Mouse (Mus musculus) right cerebral cortex, adult 2 months (tissue): ENCODE data around the gene Selenon.

Source experiments
- DNase-seq, 2 experiments: peaks; one replicate each; pipeline ENCODE4 v3.0.0; 2021 to 2022; ENCODE audit warnings: low spot score in 2 of 2

Gene Selenon

GRCm38 (mm10) chr4:134578407-134578806 lies 26.4 kb upstream of the Selenon start:
- DNase-seq = peak; percentile 46 to 50

- no peak for DNase-seq
Observed at GRCm38 (mm10) chr4:134577281-134577680, 25.3 kb upstream of the Selenon start.

DNA sequence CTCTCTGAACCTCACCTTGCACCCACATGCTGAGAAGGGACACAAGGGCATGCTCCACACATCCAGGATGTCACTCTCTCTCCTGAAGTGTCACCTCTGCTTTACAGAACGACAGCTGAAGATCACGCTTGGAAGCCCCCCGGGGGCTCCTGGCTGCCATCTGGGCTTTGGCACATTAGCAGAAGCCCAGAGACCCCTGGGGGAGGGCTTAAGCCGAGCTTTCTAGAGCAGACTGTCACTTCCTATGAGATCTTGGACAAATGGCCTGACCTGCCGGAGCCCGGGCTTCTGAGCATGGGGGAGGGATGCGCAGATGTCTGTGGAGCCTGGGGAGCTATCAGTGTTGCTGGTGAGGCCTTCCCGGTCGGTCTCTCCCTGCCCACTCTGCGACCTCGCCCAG lies 23.5 kb upstream of the Selenon start:
- DNase-seq = no peak

GRCm38 (mm10) chr4:134572449-134573300 lies 20.7 kb upstream of the Selenon start:
- DNase-seq = no peak

- no peak for DNase-seq
Observed at GRCm38 (mm10) chr4:134570704-134571451, 18.9 kb upstream of the Selenon start.

GRCm38 (mm10) chr4:134569831-134570230 lies 17.9 kb upstream of the Selenon start:
- no peak for DNase-seq

GRCm38 (mm10) chr4:134569205-134569604 lies 17.2 kb upstream of the Selenon start:
- no peak for DNase-seq

DNA sequence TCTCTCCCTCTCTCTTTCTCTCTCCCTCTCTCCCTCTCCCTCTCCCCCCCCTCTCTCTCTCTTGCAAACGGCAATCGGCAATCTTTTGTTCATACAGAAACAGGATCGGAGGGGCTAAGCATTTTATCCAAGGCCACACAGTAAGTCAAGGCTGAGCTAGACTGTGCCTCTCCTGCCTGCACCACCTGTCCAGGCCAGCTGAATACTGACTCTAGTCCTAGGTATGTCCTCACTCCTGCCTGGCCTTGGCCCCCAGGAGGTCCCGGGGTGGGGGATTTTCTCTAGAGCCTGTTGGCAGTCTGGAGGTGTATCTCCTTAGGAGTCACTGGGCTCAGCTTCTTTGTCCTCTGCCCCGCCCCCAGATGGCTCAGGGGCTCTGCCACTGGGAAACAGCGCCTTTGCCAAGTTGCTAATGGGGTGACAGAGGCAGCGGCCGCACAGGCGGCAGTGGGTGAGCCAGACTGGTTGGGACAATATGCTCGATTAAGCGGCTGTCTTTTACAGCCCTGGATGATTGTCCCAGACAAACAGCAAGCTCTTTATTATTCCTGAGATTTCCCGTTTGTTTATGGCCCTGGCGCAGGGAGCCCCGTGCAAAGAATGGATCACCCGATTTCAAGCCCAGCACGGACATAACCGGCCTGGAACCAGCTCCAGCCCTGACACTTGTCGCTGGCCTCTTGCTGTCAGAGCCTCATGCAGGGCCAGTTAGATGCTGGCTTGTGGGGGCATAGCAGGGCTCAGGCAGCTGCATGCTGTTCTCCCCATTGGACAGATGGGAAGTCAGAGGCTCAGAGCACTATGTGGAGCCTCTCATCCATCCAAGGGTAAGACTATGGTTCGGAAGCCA lies 15.6 kb upstream of the Selenon start:
- DNase-seq = no peak

GRCm38 (mm10) chr4:134564093-134564492 lies 12.1 kb upstream of the Selenon start:
- no peak for DNase-seq

DNA sequence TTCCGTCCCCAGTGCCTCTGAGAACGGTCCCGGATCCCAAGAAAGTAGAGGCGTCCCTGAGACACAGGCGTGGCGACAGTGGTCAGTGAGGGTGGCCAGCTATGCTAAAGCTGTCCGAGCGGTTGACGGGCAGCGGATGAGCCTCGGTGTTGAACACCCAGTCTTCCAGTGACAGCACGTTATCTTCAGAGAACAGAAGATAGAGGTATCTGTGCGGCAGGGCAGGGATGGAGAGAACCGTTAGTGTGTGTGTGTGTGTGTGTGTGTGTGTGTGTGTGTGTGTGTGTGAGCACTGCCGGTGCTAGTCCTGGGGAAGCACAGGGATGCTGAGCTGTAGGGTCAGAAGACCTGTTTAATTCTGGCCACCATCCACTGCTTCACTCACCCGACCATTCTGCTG lies 11.7 kb upstream of the Selenon start:
- no peak for DNase-seq

DNA sequence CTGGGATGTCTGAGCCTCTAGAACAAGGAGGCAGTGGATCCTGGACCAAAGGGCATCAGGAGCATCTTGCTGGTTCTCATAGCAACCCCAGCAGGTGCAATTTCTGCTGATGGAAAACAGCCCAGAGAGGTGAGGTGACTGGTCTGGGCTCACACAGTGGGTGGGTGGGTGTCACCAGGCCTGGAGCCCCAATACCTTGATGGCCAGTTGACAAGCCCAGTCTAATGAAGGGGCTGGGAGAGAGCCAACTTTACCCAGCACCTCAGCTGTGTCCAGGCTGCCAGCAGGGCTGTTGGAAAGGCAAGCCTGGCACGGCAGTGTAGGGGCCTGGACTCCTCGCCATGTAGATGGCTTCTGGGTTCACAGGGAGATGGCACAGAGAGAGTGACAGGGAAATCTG lies 10.0 kb upstream of the Selenon start:
- DNase-seq = no peak

DNA sequence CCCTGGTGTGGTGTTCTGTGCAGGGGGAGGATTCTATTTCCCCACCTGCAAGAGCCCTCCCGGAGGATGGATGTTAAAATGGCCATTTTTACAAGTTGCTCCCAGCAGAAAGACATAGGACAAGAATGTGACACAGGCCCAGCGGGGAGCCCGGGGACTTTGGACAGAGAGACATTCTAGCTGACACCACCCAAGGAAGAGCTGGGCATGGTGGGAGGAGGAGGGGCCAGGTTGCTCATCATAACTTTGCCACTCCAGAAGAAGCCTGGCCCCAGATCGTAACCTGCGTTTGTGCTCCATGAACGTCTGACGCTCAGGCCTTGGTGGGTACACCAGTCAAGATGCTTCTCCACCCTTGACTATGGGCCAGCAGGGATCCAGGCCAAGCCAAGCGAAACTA lies 8.7 kb upstream of the Selenon start:
- DNase-seq = no peak

DNA sequence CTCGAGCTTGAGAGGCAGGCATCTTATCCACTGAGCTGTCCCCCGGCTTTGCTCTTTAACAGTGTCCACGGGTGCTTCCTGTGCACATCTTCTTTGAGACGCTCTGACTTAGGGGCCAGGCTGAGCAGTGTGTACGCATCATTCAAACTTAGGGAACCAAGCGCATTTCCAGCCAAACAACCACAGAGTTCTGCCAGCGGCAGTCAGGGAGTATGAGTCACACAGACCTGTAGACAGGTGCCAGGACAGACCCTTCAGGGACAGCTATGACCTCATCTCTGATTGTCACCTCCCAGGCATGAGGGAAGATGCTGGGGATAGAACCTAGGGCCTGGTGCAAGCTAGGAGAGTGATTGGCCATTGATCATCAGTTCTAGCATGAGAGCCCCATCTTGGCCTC lies 7.2 kb upstream of the Selenon start:
- no peak for DNase-seq

DNA sequence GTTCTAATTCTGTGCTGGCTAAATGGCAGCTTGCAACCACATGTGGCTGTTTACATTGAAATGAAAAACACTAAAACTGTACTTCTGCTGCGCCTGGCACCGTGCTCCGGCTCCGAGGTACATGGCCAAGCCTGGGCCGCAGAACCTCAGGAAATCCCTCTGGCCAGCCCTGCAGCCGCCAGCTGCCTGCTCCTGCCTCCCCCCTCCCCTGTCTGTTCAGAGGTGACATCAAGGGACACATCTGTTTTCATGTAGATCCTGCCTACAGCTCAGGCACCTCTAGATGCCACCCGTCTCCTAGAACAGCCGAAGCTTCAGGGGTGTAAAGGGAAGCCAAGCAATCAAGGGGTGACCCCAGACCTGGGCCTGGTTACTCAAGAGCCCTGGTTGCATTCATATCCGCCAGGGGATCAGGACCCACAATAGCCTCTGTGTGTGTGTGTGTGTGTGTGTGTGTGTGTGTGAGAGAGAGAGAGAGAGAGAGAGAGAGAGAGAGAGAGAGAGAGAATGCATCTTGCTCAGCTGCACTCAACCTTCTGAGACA lies 6.7 kb upstream of the Selenon start:
- no peak for DNase-seq

GRCm38 (mm10) chr4:134557626-134558249 lies 5.8 kb upstream of the Selenon start:
- DNase-seq = no peak

GRCm38 (mm10) chr4:134555956-134556580 lies 4.1 kb upstream of the Selenon start:
- no peak for DNase-seq

- no peak for DNase-seq
Observed at GRCm38 (mm10) chr4:134553631-134554030, 1.7 kb upstream of the Selenon start.

DNA sequence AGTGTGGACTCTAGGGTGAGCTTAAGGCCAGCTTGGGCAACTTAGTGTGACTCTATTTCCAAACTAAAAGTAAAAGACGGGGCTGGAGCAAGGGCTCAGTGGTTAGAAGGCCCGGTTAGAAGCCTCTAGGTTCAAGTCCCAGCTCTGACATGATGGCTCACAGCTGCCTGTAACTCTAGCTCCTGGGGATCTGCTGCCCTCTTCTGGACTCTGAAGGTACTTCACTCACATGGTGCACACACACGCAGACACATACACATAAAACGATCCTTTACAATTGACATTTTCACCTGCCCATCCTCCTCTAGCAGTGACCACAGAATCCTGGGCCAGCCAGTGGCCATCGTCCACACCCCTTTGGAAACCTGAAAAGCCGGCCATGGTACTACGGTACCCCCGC lies 2.1 kb downstream of the Selenon start:
- no peak for DNase-seq

GRCm38 (mm10) chr4:134548169-134548938 lies 3.6 kb downstream of the Selenon start:
- DNase-seq = no peak
